Mouse (Mus musculus) embryo, embryonic 10 days (tissue): ENCODE results near the gene Mup11.
"Not testable (repeated sequence)": the region's sequence is repeated elsewhere in the genome, so short reads cannot be mapped to it uniquely, and the experiment has no call there.

Experiments used
- DNase-seq: peaks from one replicate; pipeline ENCODE4 v3.0.0-alpha.2; 2015; ENCODE audit warnings: low spot score

Mup11 gene

DNA sequence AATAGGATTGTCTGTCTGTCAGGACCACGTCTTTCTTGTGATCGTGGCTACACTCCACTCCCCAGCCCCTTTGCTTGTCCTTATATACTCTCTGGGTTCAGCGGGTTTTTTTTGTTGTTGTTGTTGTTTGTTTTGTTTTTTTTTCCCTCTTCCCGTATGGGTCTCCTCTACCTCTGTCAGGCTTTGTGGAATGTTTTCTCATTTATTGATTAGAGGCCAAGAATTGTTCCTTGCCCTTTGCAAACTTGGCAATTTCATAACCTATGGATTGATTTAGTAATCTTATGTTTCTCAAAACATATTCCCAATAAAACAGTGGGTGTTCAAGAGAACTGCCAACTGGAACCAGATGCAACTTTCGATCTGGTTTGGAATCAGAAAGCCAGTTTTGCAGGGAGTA lies at the start of gene Mup11:
Mup11 (minus strand) TSS at position 101 of the 400 bp plus-strand sequence.
- not testable (repeated sequence) for DNase-seq
